Mouse (Mus musculus) B cell, adult 2 months (primary cell): ENCODE data around the gene Gm2016.
"Not testable (repeated sequence)": the region's sequence is repeated elsewhere in the genome, so short reads cannot be mapped to it uniquely, and the experiment has no call there.

ENCODE experiments used
- DNase-seq, 2 experiments: peaks; one replicate each; pipeline ENCODE4 v3.0.0; 2022

Gene Gm2016

GRCm38 (mm10) chr12:87873772-87874171, at the start of gene Gm2016:
Gm2016 (plus strand) TSS chr12:87874072.
- not testable (repeated sequence) for DNase-seq

- DNase-seq: not testable (repeated sequence)
These were observed 31.6 kb upstream of the Gm2016 start, which contains the start of gene Gm2001 for GRCm38 (mm10) chr12:87842239-87842638. Gm2001 (minus strand) TSS chr12:87842339.

- DNase-seq: not testable (repeated sequence)
These were observed 23.2 kb upstream of the Gm2016 start for GRCm38 (mm10) chr12:87850657-87851056.

GRCm38 (mm10) chr12:87856067-87856466, 17.8 kb upstream of the Gm2016 start:
- not testable (repeated sequence) for DNase-seq

- not testable (repeated sequence) for DNase-seq
These were observed 11.9 kb upstream of the Gm2016 start for GRCm38 (mm10) chr12:87861740-87862692.

GRCm38 (mm10) chr12:87863638-87864037, 10.2 kb upstream of the Gm2016 start:
- not testable (repeated sequence) for DNase-seq

GRCm38 (mm10) chr12:87864048-87864447, 9.8 kb upstream of the Gm2016 start:
- DNase-seq: not testable (repeated sequence)

- not testable (repeated sequence) for DNase-seq
These were observed 21.2 kb downstream of the Gm2016 start, which contains the start of gene Gm2022 for GRCm38 (mm10) chr12:87895070-87895469. Gm2022 (plus strand) TSS chr12:87895370.

GRCm38 (mm10) chr12:87919721-87920120, 45.8 kb downstream of the Gm2016 start, which contains the start of gene Gm2035:
Gm2035 (minus strand) TSS chr12:87919857.
- DNase-seq: not testable (repeated sequence)
